Mouse (Mus musculus) liver, embryonic 15.5 days (tissue): ENCODE results near the gene Klrb1b. TPM values are rescaled to one million over a fixed set of nuclear protein-coding genes. Genes with fewer than 3 reads are reported as not detected.
"Not testable (repeated sequence)": the region's sequence is repeated elsewhere in the genome, so short reads cannot be mapped to it uniquely, and the experiment has no call there.

ENCODE experiments used
- ATAC-seq: fragments of 200-750 bp; cut with Nextera tagmentation; 2 replicates; pipeline ENCODE4 v1.8.0; 2017; ENCODE audit warnings: moderate number of reproducible peaks, mild to moderate bottlenecking, moderate library complexity; ENCODE audit not compliant: insufficient read depth
- H3K27ac ChIP-seq: fragments of 300-500 bp; sonication (generic); replicated peaks from 2 replicates; pipeline ENCODE4 v1.5.1; 2015; ENCODE audit warnings: mild to moderate bottlenecking, inconsistent platforms
- H3K27me3 ChIP-seq: fragments of 300-500 bp; sonication (generic); 2 replicates; pipeline ENCODE4 v1.6.1; 2015; ENCODE audit warnings: mild to moderate bottlenecking, inconsistent platforms
- H3K36me3 ChIP-seq: fragments of 300-500 bp; sonication (generic); replicated peaks from 2 replicates; pipeline ENCODE4 v1.6.1; 2015; ENCODE audit warnings: moderate library complexity, mild to moderate bottlenecking, inconsistent platforms
- H3K4me1 ChIP-seq: fragments of 300-500 bp; sonication (generic); replicated peaks from 2 replicates; pipeline ENCODE4 v1.6.1; 2015; ENCODE audit warnings: inconsistent platforms
- H3K4me2 ChIP-seq: fragments of 300-500 bp; sonication (generic); 2 replicates; pipeline ENCODE4 v1.6.1; 2015; ENCODE audit warnings: moderate library complexity, mild to moderate bottlenecking, inconsistent platforms
- H3K4me3 ChIP-seq: fragments of 300-500 bp; sonication (generic); replicated peaks from 2 replicates; pipeline ENCODE4 v1.5.1; 2015; ENCODE audit warnings: mild to moderate bottlenecking, inconsistent platforms
- H3K9ac ChIP-seq: fragments of 300-500 bp; sonication (generic); 2 replicates; pipeline ENCODE4 v1.6.1; 2015; ENCODE audit warnings: moderate library complexity, mild to moderate bottlenecking, inconsistent platforms
- H3K9me3 ChIP-seq: fragments of 300-500 bp; sonication (generic); replicated peaks from 2 replicates; pipeline ENCODE4 v1.6.1; 2016; ENCODE audit warnings: inconsistent platforms
- WGBS: fragments of 180-500 bp; shearing (Covaris S2); methylation state at CpG from one replicate; pipeline ENCODE4 v1.1.7; 2015; ENCODE audit warnings: mixed read lengths; ENCODE audit not compliant: insufficient replicate concordance; 5-methylcytosine and 5-hydroxymethylcytosine counted together
- polyA plus RNA-seq: library from polyadenylated mRNA; unstranded; fragments of >200 nt; fragmentation: Nextera tagmentation; extraction: Ambion mirVana; gene quantifications from 2 replicates; pipeline ENCODE4 v1.2.1, GENCODE M21; 2015

Gene Klrb1b
- polyA plus RNA-seq, 1 experiment from 2014 or later, result 0.23 TPM

GRCm38 (mm10) chr6:128768047-128768446 lies 58.1 kb downstream of the Klrb1b start:
- no peaks in the 10 kb centered on the region for H3K36me3 ChIP-seq
- ATAC-seq, result no peak
- no peak overlapping the region for H3K4me2 ChIP-seq
- H3K9me3 ChIP-seq, result no peaks in the 10 kb centered on the region
- no peak overlapping the region for H3K27ac ChIP-seq
- H3K27me3 ChIP-seq, result no peaks in the 10 kb centered on the region
- WGBS, result 47% methylated on average over 4 of the region's 4 CpGs
- H3K4me3 ChIP-seq, result no peak overlapping the region
- H3K9ac ChIP-seq, result no peak overlapping the region
- peaks cover 15% of the 10 kb centered on the region for H3K4me1 ChIP-seq

GRCm38 (mm10) chr6:128766486-128767254 lies 59.5 kb downstream of the Klrb1b start:
- H3K4me2 ChIP-seq, H3K4me3 ChIP-seq, ATAC-seq, H3K9me3 ChIP-seq, H3K27me3 ChIP-seq, H3K36me3 ChIP-seq, H3K27ac ChIP-seq, H3K9ac ChIP-seq: not testable (repeated sequence)
- H3K4me1 ChIP-seq, result peaks cover 15% of the 10 kb centered on the region
- 60% methylated on average over 6 of the region's 6 CpGs for WGBS

- H3K27ac ChIP-seq, result no peak overlapping the region
- H3K4me2 ChIP-seq, result no peak overlapping the region
- H3K4me1 ChIP-seq, result peaks cover 20% of the 10 kb centered on the region
- no peak overlapping the region for H3K9ac ChIP-seq
- no peaks in the 10 kb centered on the region for H3K36me3 ChIP-seq
- no peaks in the 10 kb centered on the region for H3K9me3 ChIP-seq
- WGBS, result 28% methylated on average over 1 of the region's 1 CpGs
- H3K27me3 ChIP-seq, result no peaks in the 10 kb centered on the region
- ATAC-seq, result no peak
- no peak overlapping the region for H3K4me3 ChIP-seq
Observed at GRCm38 (mm10) chr6:128765211-128765610, 60.9 kb downstream of the Klrb1b start.

GRCm38 (mm10) chr6:128764598-128764997 lies 61.5 kb downstream of the Klrb1b start:
- Histone ChIP-seq H3K4me1 (peaks cover 22% of the 10 kb centered on the region), H3K27me3 (no peaks in the 10 kb centered on the region), H3K36me3 (no peaks in the 10 kb centered on the region), H3K4me2 (peak overlapping the region; percentile 82), H3K9me3 (no peaks in the 10 kb centered on the region), H3K9ac (peak overlapping the region; percentile 49; the same call in 1 of the 2 replicates), H3K4me3 (peak overlapping the region; percentile 65), H3K27ac (0 out of 2 replicates have a peak overlapping the region, but pooled peaks have one; percentile 39)
- 12% methylated on average over 5 of the region's 5 CpGs for WGBS
- ATAC-seq, result no peak

- Histone ChIP-seq H3K27ac (0 out of 2 replicates have a peak overlapping the region, but pooled peaks have one; percentile 39), H3K36me3 (no peaks in the 10 kb centered on the region), H3K9me3 (no peaks in the 10 kb centered on the region), H3K27me3 (no peaks in the 10 kb centered on the region), H3K4me2 (peak overlapping the region; percentile 82), H3K9ac (peak overlapping the region; percentile 49), H3K4me3 (peak overlapping the region; percentile 65), H3K4me1 (peaks cover 25% of the 10 kb centered on the region)
- 4% methylated on average over 30 of the region's 30 CpGs for WGBS
- ATAC-seq, result peak; percentile 81
Observed at GRCm38 (mm10) chr6:128763736-128764523, 62.2 kb downstream of the Klrb1b start.

Other genes with a start within 250 kb of the Klrb1b start
- 20.5 and 25.0 TPM in 2 replicates for gene A2ml1, start 244.7 kb downstream of the Klrb1b start, polyA plus RNA-seq
- 0.51 and 0.56 TPM in 2 replicates for gene Klrb1a, start 202.8 kb downstream of the Klrb1b start, polyA plus RNA-seq
- gene Clec2h, start 163.9 kb downstream of the Klrb1b start, polyA plus RNA-seq, result 0.07 and 0.10 TPM in 2 replicates
- not detected in 2 replicates for gene Klrb1, start 103.3 kb downstream of the Klrb1b start, polyA plus RNA-seq
- 0.25 and 0.37 TPM in 2 replicates for gene Klrb1c, start 37.1 kb downstream of the Klrb1b start, polyA plus RNA-seq
- gene Gm44511, start within 50 bp of the Klrb1b start, polyA plus RNA-seq, result not detected in 2 replicates
- gene Clec2i, start 61.3 kb upstream of the Klrb1b start, polyA plus RNA-seq, result 0.17 and 0.25 TPM in 2 replicates
- 5.8 and 6.9 TPM in 2 replicates for gene BC035044, start 64.8 kb upstream of the Klrb1b start, polyA plus RNA-seq
- not detected in 2 replicates for gene Clec2g, start 108.0 kb upstream of the Klrb1b start, polyA plus RNA-seq
- 0.24 and 0.36 TPM in 2 replicates for gene Klrb1f, start 219.6 kb upstream of the Klrb1b start, polyA plus RNA-seq